Mouse (Mus musculus): ENCODE measurements around the gene Epb41l3. TPM values are rescaled to one million over a fixed set of nuclear protein-coding genes. Genes with fewer than 3 reads are reported as not detected.

Epb41l3 gene
- polyA plus RNA-seq, 1 experiment: 41.4 TPM

DNA sequence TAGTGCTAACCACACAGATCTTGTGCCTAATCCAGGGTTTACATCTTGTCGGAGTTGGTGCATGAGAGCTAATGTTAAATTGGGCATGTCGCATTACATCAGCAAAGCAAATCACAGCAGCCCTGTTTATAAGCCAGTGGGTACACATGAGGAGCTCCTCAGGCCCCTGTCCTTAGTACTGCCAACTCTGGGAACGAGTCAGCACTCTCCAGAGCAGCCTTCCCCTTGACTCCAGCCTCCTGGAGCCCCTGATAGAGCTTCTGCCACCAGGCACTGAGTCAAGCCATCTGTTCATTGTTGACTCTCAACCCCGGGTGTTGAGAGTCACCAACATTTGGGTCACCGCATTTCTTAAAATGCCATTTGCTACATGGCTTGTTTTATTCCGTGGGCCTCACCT, 192.0 kb downstream of the Epb41l3 start:
- Histone ChIP-seq H3K36me3 (ENCODE audit: control insufficient read depth, insufficient read depth) (peaks cover 7% of the 10 kb centered on the region), H3K79me2 (ENCODE audit: control insufficient read depth, insufficient read depth) (no peaks in the 10 kb centered on the region), H3ac (ENCODE audit: control insufficient read depth, insufficient read length, low read depth) (no peak overlapping the region), H3K79me3 (ENCODE audit: low read depth) (no peaks in the 10 kb centered on the region), H3K27me3 (ENCODE audit: control insufficient read depth, insufficient read depth, insufficient read length) (no peaks in the 10 kb centered on the region), H3K4me3 (ENCODE audit: insufficient read depth, poor library complexity, severe bottlenecking) (no peak overlapping the region)
- TF ChIP-seq FOSL1 (IDR thresholded peaks at IDR 0.05; ENCODE audit: insufficient read depth, low read length, poor library complexity, severe bottlenecking): no peak
- TF ChIP-seq USF1 (IDR thresholded peaks at IDR 0.05; ENCODE audit: low read depth): no peak
- no peak for TF ChIP-seq CEBPB (IDR thresholded peaks at IDR 0.05; ENCODE audit: low read depth)
- no peak for TF ChIP-seq CTCF (IDR thresholded peaks at IDR 0.05; ENCODE audit: control insufficient read depth, insufficient read depth, insufficient read length)
- TF ChIP-seq MAX (IDR thresholded peaks at IDR 0.05): no peak
- no peak for TF ChIP-seq MYOG (IDR thresholded peaks at IDR 0.05; ENCODE audit: control insufficient read depth, extremely low read depth, insufficient read length)
- no peak for TF ChIP-seq MYOD1 (IDR thresholded peaks at IDR 0.05; ENCODE audit: control insufficient read depth, insufficient read length, low read depth)

DNA sequence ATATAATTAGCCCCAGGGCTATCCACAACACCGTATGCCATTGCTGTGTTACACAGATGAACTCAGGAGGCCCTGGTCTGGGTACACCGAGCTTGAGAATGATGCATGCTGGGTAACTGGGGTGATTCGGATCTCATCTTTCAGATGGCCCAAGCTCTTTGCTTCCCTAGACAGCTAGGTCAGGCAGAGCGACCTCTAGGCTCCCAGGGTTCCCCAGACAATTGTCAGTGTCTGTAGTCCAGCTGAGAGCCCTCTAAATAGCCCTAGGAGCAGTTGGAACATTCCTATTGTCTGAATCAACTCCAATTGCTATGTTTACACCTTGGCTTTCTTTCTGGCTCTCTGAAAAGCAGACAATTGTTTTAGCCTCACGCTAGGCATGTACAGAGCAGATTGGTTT, 201.9 kb downstream of the Epb41l3 start:
- H3ac ChIP-seq (ENCODE audit: control insufficient read depth, insufficient read length, low read depth): no peak overlapping the region
- no peak for TF ChIP-seq CTCF (IDR thresholded peaks at IDR 0.05; ENCODE audit: control insufficient read depth, insufficient read depth, insufficient read length)
- no peak for TF ChIP-seq FOSL1 (IDR thresholded peaks at IDR 0.05; ENCODE audit: insufficient read depth, low read length, poor library complexity, severe bottlenecking)
- TF ChIP-seq MYOG (IDR thresholded peaks at IDR 0.05; ENCODE audit: control insufficient read depth, extremely low read depth, insufficient read length): no peak
- no peak for TF ChIP-seq MYOD1 (IDR thresholded peaks at IDR 0.05; ENCODE audit: control insufficient read depth, insufficient read length, low read depth)
- TF ChIP-seq CEBPB (IDR thresholded peaks at IDR 0.05; ENCODE audit: low read depth): no peak
- no peak for TF ChIP-seq MAX (IDR thresholded peaks at IDR 0.05)
- TF ChIP-seq USF1 (IDR thresholded peaks at IDR 0.05; ENCODE audit: low read depth): no peak
- no peaks in the 10 kb centered on the region for H3K79me3 ChIP-seq (ENCODE audit: low read depth)
- H3K36me3 ChIP-seq (ENCODE audit: control insufficient read depth, insufficient read depth): peaks cover 24% of the 10 kb centered on the region
- H3K27me3 ChIP-seq (ENCODE audit: control insufficient read depth, insufficient read depth, insufficient read length): no peaks in the 10 kb centered on the region
- no peaks in the 10 kb centered on the region for H3K79me2 ChIP-seq (ENCODE audit: control insufficient read depth, insufficient read depth)
- no peak overlapping the region for H3K4me3 ChIP-seq (ENCODE audit: insufficient read depth, poor library complexity, severe bottlenecking)

DNA sequence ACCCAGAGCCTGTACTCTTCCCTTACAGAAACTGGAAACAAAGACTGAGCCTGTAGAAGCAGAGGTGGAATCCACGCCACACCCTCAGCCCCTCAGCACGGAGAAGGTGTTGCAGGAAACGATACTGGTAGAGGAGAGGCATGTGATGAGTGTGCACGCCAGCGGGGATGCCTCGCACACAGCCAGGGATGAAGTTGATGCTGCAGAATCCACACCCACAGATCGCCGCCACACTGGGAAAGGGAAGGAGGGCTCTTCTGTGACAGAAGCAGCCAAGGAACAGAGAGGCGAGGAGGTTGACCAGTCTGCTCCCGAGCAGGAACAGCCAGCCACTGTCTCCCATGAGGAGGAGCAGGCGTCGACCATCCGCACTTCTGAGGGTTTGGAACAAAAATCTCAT, 209.0 kb downstream of the Epb41l3 start:
- no peaks in the 10 kb centered on the region for H3K79me2 ChIP-seq (ENCODE audit: control insufficient read depth, insufficient read depth)
- H3K27me3 ChIP-seq (ENCODE audit: control insufficient read depth, insufficient read depth, insufficient read length): no peaks in the 10 kb centered on the region
- H3K4me3 ChIP-seq (ENCODE audit: insufficient read depth, poor library complexity, severe bottlenecking): no peak overlapping the region
- H3K79me3 ChIP-seq (ENCODE audit: low read depth): no peaks in the 10 kb centered on the region
- no peak overlapping the region for H3ac ChIP-seq (ENCODE audit: control insufficient read depth, insufficient read length, low read depth)
- H3K36me3 ChIP-seq (ENCODE audit: control insufficient read depth, insufficient read depth): peaks cover 22% of the 10 kb centered on the region
- no peak for TF ChIP-seq FOSL1 (IDR thresholded peaks at IDR 0.05; ENCODE audit: insufficient read depth, low read length, poor library complexity, severe bottlenecking)
- TF ChIP-seq USF1 (IDR thresholded peaks at IDR 0.05; ENCODE audit: low read depth): no peak
- no peak for TF ChIP-seq MYOD1 (IDR thresholded peaks at IDR 0.05; ENCODE audit: control insufficient read depth, insufficient read length, low read depth)
- TF ChIP-seq CTCF (IDR thresholded peaks at IDR 0.05; ENCODE audit: control insufficient read depth, insufficient read depth, insufficient read length): no peak
- TF ChIP-seq MAX (IDR thresholded peaks at IDR 0.05): no peak
- no peak for TF ChIP-seq CEBPB (IDR thresholded peaks at IDR 0.05; ENCODE audit: low read depth)
- no peak for TF ChIP-seq MYOG (IDR thresholded peaks at IDR 0.05; ENCODE audit: control insufficient read depth, extremely low read depth, insufficient read length)

DNA sequence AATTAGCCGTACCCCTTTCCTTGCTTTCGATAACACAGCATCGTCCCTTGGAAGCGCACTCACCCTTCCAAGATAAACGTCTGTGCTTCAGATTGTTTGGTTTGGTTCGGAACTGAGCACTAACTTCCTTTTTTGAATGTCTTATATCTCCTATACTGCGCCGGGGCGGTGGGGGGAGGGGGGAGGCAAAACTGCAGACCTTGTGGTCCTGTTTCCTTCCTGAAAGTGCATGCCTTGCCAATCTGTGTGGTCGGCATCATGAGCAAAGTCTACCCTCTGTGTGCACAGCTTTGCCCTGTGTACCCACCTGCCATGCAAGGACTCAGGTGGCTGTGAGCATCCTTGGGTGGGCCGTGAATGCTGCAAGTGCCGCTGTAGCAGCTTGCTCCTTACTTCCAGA, 212.6 kb downstream of the Epb41l3 start:
- no peak overlapping the region for H3ac ChIP-seq (ENCODE audit: control insufficient read depth, insufficient read length, low read depth)
- H3K27me3 ChIP-seq (ENCODE audit: control insufficient read depth, insufficient read depth, insufficient read length): no peaks in the 10 kb centered on the region
- no peak for TF ChIP-seq MYOD1 (IDR thresholded peaks at IDR 0.05; ENCODE audit: control insufficient read depth, insufficient read length, low read depth)
- TF ChIP-seq FOSL1 (IDR thresholded peaks at IDR 0.05; ENCODE audit: insufficient read depth, low read length, poor library complexity, severe bottlenecking): no peak
- TF ChIP-seq MAX (IDR thresholded peaks at IDR 0.05): no peak
- TF ChIP-seq CEBPB (IDR thresholded peaks at IDR 0.05; ENCODE audit: low read depth): no peak
- TF ChIP-seq CTCF (IDR thresholded peaks at IDR 0.05; ENCODE audit: control insufficient read depth, insufficient read depth, insufficient read length): no peak
- no peak for TF ChIP-seq MYOG (IDR thresholded peaks at IDR 0.05; ENCODE audit: control insufficient read depth, extremely low read depth, insufficient read length)
- no peak for TF ChIP-seq USF1 (IDR thresholded peaks at IDR 0.05; ENCODE audit: low read depth)
- no peak overlapping the region for H3K4me3 ChIP-seq (ENCODE audit: insufficient read depth, poor library complexity, severe bottlenecking)
- peaks cover 19% of the 10 kb centered on the region for H3K36me3 ChIP-seq (ENCODE audit: control insufficient read depth, insufficient read depth)
- no peaks in the 10 kb centered on the region for H3K79me2 ChIP-seq (ENCODE audit: control insufficient read depth, insufficient read depth)
- no peaks in the 10 kb centered on the region for H3K79me3 ChIP-seq (ENCODE audit: low read depth)

DNA sequence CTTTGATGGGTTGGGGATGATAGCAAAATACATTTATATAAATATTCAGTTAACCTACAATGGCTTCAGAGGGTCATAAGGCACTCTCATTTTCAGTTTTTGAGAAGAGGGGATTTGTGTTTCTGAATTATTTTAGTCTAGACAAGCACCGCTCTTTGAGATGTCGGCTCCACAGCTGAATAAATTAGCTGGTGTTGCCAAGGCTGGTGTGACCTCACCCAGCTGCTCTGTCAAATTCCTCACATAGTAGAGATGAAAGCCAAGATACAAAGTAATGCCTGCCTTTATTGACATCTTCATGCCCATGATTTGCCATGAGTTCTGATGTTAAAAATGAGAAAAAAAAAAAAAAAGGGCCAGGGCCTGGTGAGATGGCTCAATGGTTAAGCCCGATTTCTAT, 214.8 kb downstream of the Epb41l3 start:
- H3K79me2 ChIP-seq (ENCODE audit: control insufficient read depth, insufficient read depth): no peaks in the 10 kb centered on the region
- TF ChIP-seq CTCF (IDR thresholded peaks at IDR 0.05; ENCODE audit: control insufficient read depth, insufficient read depth, insufficient read length) (no peak), USF1 (IDR thresholded peaks at IDR 0.05; ENCODE audit: low read depth) (no peak), MAX (IDR thresholded peaks at IDR 0.05) (no peak), CEBPB (IDR thresholded peaks at IDR 0.05; ENCODE audit: low read depth) (no peak)
- H3K27me3 ChIP-seq (ENCODE audit: control insufficient read depth, insufficient read depth, insufficient read length): no peaks in the 10 kb centered on the region
- H3K79me3 ChIP-seq (ENCODE audit: low read depth): no peaks in the 10 kb centered on the region
- H3K4me3 ChIP-seq (ENCODE audit: insufficient read depth, poor library complexity, severe bottlenecking): no peak overlapping the region
- no peak overlapping the region for H3ac ChIP-seq (ENCODE audit: control insufficient read depth, insufficient read length, low read depth)
- H3K36me3 ChIP-seq (ENCODE audit: control insufficient read depth, insufficient read depth): peaks cover 19% of the 10 kb centered on the region

DNA sequence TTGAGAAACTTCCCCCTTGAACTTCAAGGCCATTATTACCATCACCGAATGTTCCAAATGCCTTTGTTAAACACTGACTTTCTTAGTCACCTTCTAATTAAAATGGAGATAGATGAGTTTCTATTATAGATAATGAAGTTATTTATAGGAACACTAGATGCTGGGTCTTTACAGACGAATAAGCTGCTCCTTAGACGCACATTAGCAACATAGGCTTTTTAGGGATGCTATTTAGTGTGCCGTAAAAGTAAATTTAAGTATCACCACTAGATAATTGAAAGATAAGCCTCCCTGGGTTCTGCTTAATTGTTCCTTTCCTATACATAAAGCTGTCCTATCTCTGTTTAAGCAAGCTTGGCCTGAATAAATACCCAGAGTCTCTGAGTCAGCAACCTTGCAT, 226.1 kb downstream of the Epb41l3 start:
- Histone ChIP-seq H3K79me3 (ENCODE audit: low read depth) (no peaks in the 10 kb centered on the region), H3K79me2 (ENCODE audit: control insufficient read depth, insufficient read depth) (no peaks in the 10 kb centered on the region), H3K36me3 (ENCODE audit: control insufficient read depth, insufficient read depth) (no peaks in the 10 kb centered on the region), H3ac (ENCODE audit: control insufficient read depth, insufficient read length, low read depth) (no peak overlapping the region), H3K27me3 (ENCODE audit: control insufficient read depth, insufficient read depth, insufficient read length) (no peaks in the 10 kb centered on the region), H3K4me3 (ENCODE audit: insufficient read depth, poor library complexity, severe bottlenecking) (no peak overlapping the region)
- TF ChIP-seq USF1 (IDR thresholded peaks at IDR 0.05; ENCODE audit: low read depth) (no peak), CEBPB (IDR thresholded peaks at IDR 0.05; ENCODE audit: low read depth) (no peak), FOSL1 (IDR thresholded peaks at IDR 0.05; ENCODE audit: insufficient read depth, low read length, poor library complexity, severe bottlenecking) (no peak), MAX (IDR thresholded peaks at IDR 0.05) (no peak), MYOG (IDR thresholded peaks at IDR 0.05; ENCODE audit: control insufficient read depth, extremely low read depth, insufficient read length) (no peak), MYOD1 (IDR thresholded peaks at IDR 0.05; ENCODE audit: control insufficient read depth, insufficient read length, low read depth) (no peak), CTCF (IDR thresholded peaks at IDR 0.05; ENCODE audit: control insufficient read depth, insufficient read depth, insufficient read length) (no peak)

Measured in C2C12 (cell line).